Mouse (Mus musculus) lung, embryonic 14.5 days (tissue): ENCODE measurements around the gene Aco2. TPM values are rescaled to one million over a fixed set of nuclear protein-coding genes. Genes with fewer than 3 reads are reported as not detected.

ENCODE experiments used
- ATAC-seq: fragments of 200-750 bp; cut with Nextera tagmentation; 2 replicates; pipeline ENCODE4 v1.8.0; 2017; ENCODE audit warnings: mild to moderate bottlenecking, moderate TSS enrichment, moderate library complexity; ENCODE audit not compliant: insufficient read depth
- DNase-seq: peaks from one replicate; pipeline ENCODE4 v3.0.0-alpha.2; 2015
- H3K27ac ChIP-seq: fragments of 300-500 bp; sonication (generic); 2 replicates; pipeline ENCODE4 v1.5.1; 2014; ENCODE audit warnings: low read depth, mild to moderate bottlenecking, moderate library complexity
- H3K27me3 ChIP-seq: fragments of 300-500 bp; sonication (generic); 2 replicates; pipeline ENCODE4 v1.6.1; 2014; ENCODE audit warnings: low read length, control low read depth; ENCODE audit not compliant: insufficient read depth
- H3K36me3 ChIP-seq: fragments of 300-500 bp; sonication (generic); 2 replicates; pipeline ENCODE4 v1.6.1; 2014; ENCODE audit warnings: control low read depth; ENCODE audit not compliant: insufficient read depth
- H3K4me1 ChIP-seq: fragments of 300-500 bp; sonication (generic); 2 replicates; pipeline ENCODE4 v1.6.1; 2014; ENCODE audit warnings: antibody characterized with exemption, control low read depth; ENCODE audit not compliant: insufficient read depth
- H3K4me2 ChIP-seq: fragments of 300-500 bp; sonication (generic); 2 replicates; pipeline ENCODE4 v1.6.1; 2014; ENCODE audit warnings: mild to moderate bottlenecking
- H3K4me3 ChIP-seq: fragments of 300-500 bp; sonication (generic); 2 replicates; pipeline ENCODE4 v1.5.1; 2014; ENCODE audit warnings: low read depth, low read length
- H3K9ac ChIP-seq: fragments of 300-500 bp; sonication (generic); 2 replicates; pipeline ENCODE4 v1.6.1; 2014
- H3K9me3 ChIP-seq: fragments of 300-500 bp; sonication (generic); 2 replicates; pipeline ENCODE4 v1.6.1; 2016; ENCODE audit warnings: low read depth, low read length, control low read depth
- CTCF ChIP-seq: IDR thresholded peaks from 2 replicates; pipeline ENCODE4 v1.5.1; 2016; ENCODE audit warnings: antibody characterized with exemption, low read depth
- WGBS: fragments of 180-500 bp; shearing (Covaris S2); extraction: QIAGEN DNeasy Blood & Tissue Kit; methylation state at CpG from one replicate; pipeline ENCODE4 v1.1.7; 2014; 5-methylcytosine and 5-hydroxymethylcytosine counted together
- polyA plus RNA-seq: library from polyadenylated mRNA; unstranded; fragments of >200 nt; fragmentation: Nextera tagmentation; extraction: Ambion mirVana; gene quantifications from 2 replicates; pipeline ENCODE4 v1.2.1, GENCODE M21; 2014

The Aco2 gene
- polyA plus RNA-seq, 1 experiment from 2014 or later: 152 TPM

DNA sequence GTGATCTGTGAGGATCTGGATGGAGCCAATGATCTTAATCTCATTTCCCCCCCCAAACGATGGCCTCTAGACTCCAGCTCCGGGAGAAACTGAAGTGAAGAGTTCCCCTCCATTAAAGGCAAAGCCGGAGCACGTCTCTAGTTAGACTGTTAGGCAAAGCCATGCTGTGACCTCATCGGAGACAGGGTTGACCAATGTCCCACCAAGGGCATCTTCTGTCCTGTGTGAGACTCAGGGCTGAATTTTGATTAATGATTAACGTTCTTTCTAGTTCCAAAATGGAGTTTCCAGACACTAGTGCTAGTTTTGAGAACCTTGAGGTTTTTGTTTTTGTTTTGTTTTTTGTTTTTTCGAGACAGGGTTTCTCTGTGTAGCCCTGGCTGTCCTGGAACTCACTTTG, 19.0 kb upstream of the Aco2 start:
- H3K4me3 ChIP-seq: no peak overlapping the region
- DNase-seq (no peak), ATAC-seq (no peak)
- H3K4me1 ChIP-seq: no peaks in the 10 kb centered on the region
- peaks cover 60% of the 10 kb centered on the region for H3K36me3 ChIP-seq
- TF ChIP-seq CTCF: no peak
- no peak overlapping the region for H3K4me2 ChIP-seq
- H3K27me3 ChIP-seq: no peaks in the 10 kb centered on the region
- WGBS: 82% methylated on average over 7 of the region's 7 CpGs
- H3K9me3 ChIP-seq: no peaks in the 10 kb centered on the region
- no peak overlapping the region for H3K27ac ChIP-seq
- no peak overlapping the region for H3K9ac ChIP-seq

DNA sequence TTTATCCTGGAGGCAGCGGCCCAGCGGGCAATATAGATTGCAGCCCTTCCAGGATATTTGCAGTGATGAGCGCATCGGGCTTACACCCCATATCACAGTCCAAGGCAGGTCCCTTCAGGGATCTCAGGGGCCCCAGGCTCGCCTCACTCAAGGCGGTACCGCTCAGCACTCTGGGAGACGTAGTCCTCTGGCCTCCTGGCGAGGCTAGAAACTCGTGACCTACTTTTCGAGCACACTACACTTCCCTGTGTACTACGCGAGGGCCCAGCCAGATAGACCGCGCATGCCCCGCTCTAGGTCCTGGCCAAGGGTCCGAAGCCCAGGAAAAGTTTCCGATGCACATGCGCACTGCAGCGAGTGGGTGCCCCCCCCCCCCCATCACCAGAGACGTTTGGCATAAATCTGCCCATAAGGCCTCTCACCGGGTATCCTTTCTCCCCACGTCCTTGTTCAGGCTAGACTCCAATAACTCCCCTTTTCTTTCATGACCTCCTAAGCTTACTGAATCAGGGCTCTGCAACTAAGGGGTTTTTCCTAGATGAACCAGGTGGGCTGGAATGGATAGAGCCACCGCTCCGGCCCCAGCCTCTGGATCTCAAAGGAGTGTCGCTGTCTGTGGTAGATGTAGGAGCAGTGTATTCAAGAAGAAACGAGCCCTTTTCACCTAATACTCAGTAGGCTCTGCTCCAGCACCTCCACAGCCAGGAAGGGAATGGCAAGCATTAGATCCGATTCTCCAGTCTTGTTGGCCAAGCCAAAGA, 15.9 kb upstream of the Aco2 start:
- Histone ChIP-seq H3K4me2 (peak overlapping the region; percentile 99), H3K4me3 (peak overlapping the region; percentile 97), H3K9ac (peak overlapping the region; percentile 88), H3K36me3 (peaks cover 35% of the 10 kb centered on the region), H3K9me3 (no peaks in the 10 kb centered on the region), H3K4me1 (no peaks in the 10 kb centered on the region), H3K27ac (peak overlapping the region; percentile 97), H3K27me3 (no peaks in the 10 kb centered on the region)
- peak; percentile 88 for ATAC-seq
- under 1% methylated on average over 28 of the region's 28 CpGs for WGBS
- peak; percentile 96 for DNase-seq
- no peak for TF ChIP-seq CTCF

DNA sequence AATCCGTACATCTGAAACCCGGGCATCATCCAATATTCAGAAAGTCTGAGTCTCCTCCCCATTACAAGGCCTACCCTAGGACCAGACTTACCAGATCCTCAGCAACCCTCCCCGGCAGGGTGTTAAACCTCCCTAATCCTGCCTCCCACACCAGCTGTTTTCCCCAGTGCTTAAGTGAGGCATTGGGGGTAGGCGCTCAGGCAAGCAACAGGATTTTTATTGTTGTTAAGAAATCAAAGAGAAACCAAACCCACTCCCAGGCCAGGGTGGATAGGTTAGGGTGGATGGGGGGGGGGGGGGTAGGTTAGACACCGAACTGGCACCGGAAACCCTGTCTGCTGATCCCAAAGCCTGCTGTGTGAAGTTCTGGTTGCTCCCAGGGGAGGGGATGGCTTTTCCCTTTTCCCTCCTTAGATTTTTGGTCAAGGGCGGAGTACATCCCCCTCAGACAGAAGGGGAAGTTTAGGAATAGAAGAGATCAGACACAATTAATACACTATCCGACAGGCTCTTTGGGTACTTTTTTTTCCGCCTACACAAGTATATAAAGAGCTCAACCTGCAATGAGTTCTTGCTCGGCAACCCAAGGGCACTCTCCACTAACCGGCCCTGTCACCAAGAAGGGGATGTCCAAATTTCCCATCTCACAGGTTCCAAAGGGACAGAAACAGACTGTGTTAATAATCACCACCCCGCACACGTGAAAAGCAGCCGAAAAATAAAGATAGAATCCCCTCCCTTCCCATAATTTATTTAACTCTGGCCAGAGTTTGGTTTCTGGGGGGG, 15.0 kb upstream of the Aco2 start:
- peak overlapping the region; percentile 97 for H3K4me3 ChIP-seq
- ATAC-seq: no peak
- no peaks in the 10 kb centered on the region for H3K9me3 ChIP-seq
- H3K4me2 ChIP-seq: peak overlapping the region; percentile 99
- no peaks in the 10 kb centered on the region for H3K27me3 ChIP-seq
- 0% methylated on average over 14 of the region's 14 CpGs for WGBS
- H3K9ac ChIP-seq: peak overlapping the region; percentile 88
- H3K4me1 ChIP-seq: no peaks in the 10 kb centered on the region
- peaks cover 26% of the 10 kb centered on the region for H3K36me3 ChIP-seq
- TF ChIP-seq CTCF: no peak
- H3K27ac ChIP-seq: peak overlapping the region; percentile 97
- DNase-seq: peak; percentile 28

DNA sequence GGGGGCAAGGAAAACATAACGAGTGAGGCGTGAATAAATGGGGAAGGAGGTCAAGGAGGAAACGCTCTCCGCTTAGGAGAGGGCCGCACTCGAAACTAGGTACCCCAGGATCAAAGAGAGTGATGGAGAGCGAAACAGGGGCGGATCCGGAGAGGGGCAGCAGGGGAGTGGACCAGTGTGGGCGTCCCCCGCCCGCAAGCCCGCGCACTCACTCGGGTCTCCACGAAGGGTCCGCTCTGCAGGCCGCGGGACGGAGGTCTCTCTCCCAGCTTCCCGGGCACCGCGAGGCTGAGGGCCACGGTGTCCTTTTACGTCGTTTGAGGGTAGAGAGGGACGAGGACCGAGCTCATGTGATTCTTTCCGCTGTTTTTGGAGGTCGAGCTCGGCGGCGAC, 14.4 kb upstream of the Aco2 start:
- Histone ChIP-seq H3K9me3 (no peaks in the 10 kb centered on the region), H3K4me1 (no peaks in the 10 kb centered on the region), H3K36me3 (peaks cover 20% of the 10 kb centered on the region; the same call in 1 of the 2 replicates), H3K4me2 (peak overlapping the region; percentile 99), H3K4me3 (peak overlapping the region; percentile 97), H3K27me3 (no peaks in the 10 kb centered on the region), H3K27ac (peak overlapping the region; percentile 97), H3K9ac (peak overlapping the region; percentile 88)
- WGBS: under 1% methylated on average over 33 of the region's 33 CpGs
- ATAC-seq (peak; percentile 16; the same call in 1 of the 2 replicates), DNase-seq (peak; percentile 63)
- TF ChIP-seq CTCF: no peak

DNA sequence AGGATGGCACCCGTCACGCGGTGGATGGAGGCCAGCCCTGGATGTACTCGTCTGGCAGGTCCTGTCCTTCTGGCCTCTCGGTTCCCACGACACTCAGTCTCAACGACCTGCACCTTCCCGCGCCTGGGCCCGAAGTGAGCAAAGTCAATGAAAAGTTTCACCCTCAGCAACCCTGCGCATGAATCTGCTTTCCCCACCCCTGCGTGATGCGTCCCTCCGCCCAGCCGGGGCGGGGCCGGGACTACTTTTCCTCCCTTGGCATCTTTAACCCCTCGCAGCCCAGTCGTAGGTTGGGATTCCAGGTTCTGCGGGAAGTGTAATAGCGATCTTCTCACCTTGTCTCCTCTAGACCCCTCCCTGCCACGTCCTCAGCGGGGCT, 14.0 kb upstream of the Aco2 start:
- DNase-seq (peak; percentile 96), ATAC-seq (peak; percentile 22)
- peak overlapping the region; percentile 88 for H3K9ac ChIP-seq
- H3K4me2 ChIP-seq: peak overlapping the region; percentile 99
- H3K27ac ChIP-seq: peak overlapping the region; percentile 97
- peaks cover 16% of the 10 kb centered on the region; the same call in 1 of the 2 replicates for H3K36me3 ChIP-seq
- no peaks in the 10 kb centered on the region for H3K27me3 ChIP-seq
- under 1% methylated on average over 23 of the region's 23 CpGs for WGBS
- no peak for TF ChIP-seq CTCF
- no peaks in the 10 kb centered on the region for H3K9me3 ChIP-seq
- no peaks in the 10 kb centered on the region for H3K4me1 ChIP-seq
- H3K4me3 ChIP-seq: peak overlapping the region; percentile 97

DNA sequence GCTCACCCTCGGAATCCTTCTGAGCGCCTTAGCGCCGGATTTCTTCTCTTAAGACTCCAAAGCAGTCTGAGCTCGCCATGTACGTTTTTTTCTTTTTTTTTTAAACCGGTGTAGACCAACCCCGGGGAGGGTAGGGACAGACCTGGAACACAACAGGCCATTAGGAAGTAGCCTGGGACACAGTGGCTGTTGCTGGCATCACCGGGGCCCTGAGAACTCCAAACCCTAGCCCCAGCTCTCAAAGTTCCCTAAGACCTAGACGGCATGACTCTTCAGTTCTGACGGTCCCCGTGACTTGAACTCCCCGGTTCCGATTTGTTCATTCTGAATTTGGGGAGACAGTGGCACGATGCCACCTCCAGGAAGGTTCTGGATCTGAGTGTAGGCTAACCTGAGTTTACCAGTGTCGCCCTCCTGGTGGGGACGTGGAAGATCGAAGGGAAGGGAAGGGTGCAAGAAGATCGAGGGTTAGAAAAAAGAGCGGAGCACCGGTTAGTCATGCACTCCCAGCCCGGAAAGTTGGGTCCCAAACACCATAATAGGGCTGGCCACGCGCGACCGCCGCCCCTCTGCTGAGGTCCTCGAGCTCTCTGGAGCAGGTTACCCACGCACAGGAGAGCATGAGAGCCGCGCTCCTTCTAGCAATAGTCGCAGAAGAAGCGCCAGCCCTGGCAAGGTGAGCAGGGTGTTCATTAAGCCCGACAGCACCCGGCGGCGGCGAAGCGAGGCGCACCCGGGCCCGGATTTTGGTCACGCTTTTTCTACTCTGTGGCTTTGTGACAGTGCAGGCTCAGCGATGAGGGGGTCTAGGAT, 13.4 kb upstream of the Aco2 start, which contains the start of gene Tob2:
Gene Tob2, minus strand, starts transcription at position 280 of the 813 bp plus-strand sequence.
- Histone ChIP-seq H3K36me3 (peaks cover 11% of the 10 kb centered on the region; the same call in 1 of the 2 replicates), H3K4me2 (peak within 1 kb of the TSS; percentile 99), H3K27me3 (no peaks in the 10 kb centered on the region), H3K4me3 (peak within 1 kb of the TSS; percentile 97), H3K27ac (peak within 1 kb of the TSS; percentile 97), H3K9ac (peak within 1 kb of the TSS; percentile 88), H3K9me3 (no peaks in the 10 kb centered on the region), H3K4me1 (no peaks in the 10 kb centered on the region)
- peak; percentile 29; the same call in 1 of the 2 replicates for TF ChIP-seq CTCF
- under 1% methylated on average over 44 of the region's 44 CpGs for WGBS
- DNase-seq: peak; percentile 64
- ATAC-seq: peak; percentile 2
